Mouse (Mus musculus) naive thymus-derived CD4-positive, alpha-beta T cell, adult 5 months (primary cell): ENCODE measurements around the gene Gnl3l. TPM values are rescaled to one million over a fixed set of nuclear protein-coding genes. Genes with fewer than 3 reads are reported as not detected.

Experiments
- polyA plus RNA-seq: library from polyadenylated mRNA; unstranded; fragments of 100-300 nt; shearing (Covaris generic); gene quantifications from one replicate; pipeline ENCODE4 v1.2.1, GENCODE M21; 2017

Gene Gnl3l
- 29.4 TPM for polyA plus RNA-seq

DNA sequence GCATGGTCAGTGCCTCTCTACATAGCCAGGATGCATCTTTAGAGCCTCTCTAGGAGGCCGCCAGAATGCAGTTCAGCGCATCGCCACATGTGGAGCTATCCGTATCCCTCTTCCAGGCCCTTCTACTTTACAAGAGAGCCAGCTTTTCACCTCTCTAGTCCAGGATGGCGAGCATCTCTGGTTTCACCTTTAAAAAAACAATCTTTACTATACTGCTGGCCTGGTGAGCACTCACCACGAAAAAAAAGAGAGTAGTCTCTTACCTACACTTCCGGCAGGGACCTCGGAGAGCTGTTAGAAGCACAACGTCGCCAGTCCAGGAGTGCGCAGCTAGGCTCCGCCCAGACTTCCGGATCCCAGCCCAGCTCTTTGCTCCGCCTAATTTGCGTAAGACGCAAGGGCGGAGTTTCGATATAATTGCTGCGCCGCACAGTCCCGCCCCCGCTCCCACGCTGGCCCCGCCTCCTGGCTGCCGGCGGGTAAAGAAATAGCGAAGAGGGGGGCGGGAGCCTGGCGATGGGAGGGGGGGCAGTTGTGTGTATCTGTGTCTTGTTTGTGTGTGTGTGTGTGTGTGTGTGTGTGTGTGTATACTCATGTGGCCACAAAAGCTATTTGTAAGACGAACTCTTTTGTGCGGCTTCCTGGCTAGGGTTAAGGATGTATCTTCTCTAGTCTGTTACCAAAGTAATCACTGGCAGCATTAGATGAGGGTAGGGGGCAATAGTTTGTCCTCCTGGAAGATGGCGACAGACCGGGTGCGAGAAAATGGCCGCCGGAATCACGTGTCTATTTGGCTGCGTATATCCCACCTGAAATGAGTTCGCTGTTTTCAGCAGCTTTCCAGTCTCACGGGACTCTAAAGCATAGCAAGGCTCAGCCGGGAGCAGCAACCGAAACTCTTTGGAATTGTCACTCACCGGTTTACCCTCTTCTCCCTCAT, at the start of gene Gnl3l:
Gnl3l (minus strand) TSS at position 385 of the 940 bp plus-strand sequence.

GRCm38 (mm10) chrX:151045850-151046249, 28.7 kb upstream of the Gnl3l start, which contains the start of gene Fgd1:
Gene Fgd1, plus strand, starts transcription at chrX:151046150.

Other genes starting within 250 kb of the Gnl3l start
- 2.1 TPM for gene Maged2, start 203.0 kb downstream of the Gnl3l start, polyA plus RNA-seq
- gene Fgd1, start 28.8 kb upstream of the Gnl3l start, polyA plus RNA-seq: not detected
- 43.8 TPM for gene Tsr2, start 79.2 kb upstream of the Gnl3l start, polyA plus RNA-seq
- 0.06 TPM for gene Wnk3, start 180.8 kb upstream of the Gnl3l start, polyA plus RNA-seq